Mouse (Mus musculus) MEL (cell line): ENCODE data around the gene Gtsf2. TPM values are rescaled to one million over a fixed set of nuclear protein-coding genes. Genes with fewer than 3 reads are reported as not detected.

Experiments used
- DNase-seq: peaks from one replicate; pipeline ENCODE4 v3.0.0; 2011; ENCODE audit warnings: low read depth, low spot score
- H3K27ac ChIP-seq: 2 replicates; pipeline ENCODE4 v1.5.1; 2012; ENCODE audit warnings: low read depth, mild to moderate bottlenecking, control low read depth, low read length, moderate library complexity; ENCODE audit not compliant: control insufficient read depth
- H3K27me3 ChIP-seq, 2 experiments: fragments of 150-350 bp in 1 of 2; sonication (generic) in 1 of 2; 2 replicates each; pipeline ENCODE4 v1.6.1; 2012; ENCODE audit warnings: low read length in 2 of 2, mild to moderate bottlenecking in 2 of 2, improper control_type of control experiment in 1 of 2, moderate library complexity in 1 of 2; ENCODE audit not compliant: insufficient read depth in 2 of 2, control insufficient read depth in 1 of 2
- H3K36me3 ChIP-seq, 2 experiments: 2 replicates each; pipeline ENCODE4 v1.6.1; 2012 to 2014; ENCODE audit warnings: low read length in 2 of 2, improper control_type of control experiment in 1 of 2, inconsistent platforms in 1 of 2, mild to moderate bottlenecking in 1 of 2; ENCODE audit not compliant: insufficient read depth in 2 of 2, control insufficient read depth in 1 of 2
- H3K4me1 ChIP-seq, 2 experiments: fragments of 150-350 bp in 1 of 2; sonication (generic) in 1 of 2; 2 replicates each; pipeline ENCODE4 v1.6.1; 2012; ENCODE audit warnings: low read length in 2 of 2, improper control_type of control experiment in 1 of 2, mild to moderate bottlenecking in 1 of 2; ENCODE audit not compliant: insufficient read depth in 2 of 2, control insufficient read depth in 1 of 2
- H3K4me3 ChIP-seq, 2 experiments: fragments of 150-350 bp in 1 of 2; sonication (generic) in 1 of 2; 2 replicates each; pipeline ENCODE4 v1.5.1; 2012; ENCODE audit warnings: low read depth in 2 of 2, low read length in 2 of 2, mild to moderate bottlenecking in 2 of 2, moderate library complexity in 2 of 2, control low read depth in 1 of 2, improper control_type of control experiment in 1 of 2; ENCODE audit not compliant: control insufficient read depth in 1 of 2, insufficient read depth in 1 of 2
- H3K79me2 ChIP-seq: 2 replicates; pipeline ENCODE4 v1.6.1; 2012; ENCODE audit warnings: mild to moderate bottlenecking, low read length, moderate library complexity; ENCODE audit not compliant: control insufficient read depth, poor library complexity, insufficient read depth
- H3K9ac ChIP-seq: 2 replicates; pipeline ENCODE4 v1.6.1; 2012; ENCODE audit warnings: low read depth, mild to moderate bottlenecking, control low read depth, low read length, moderate library complexity; ENCODE audit not compliant: control insufficient read depth, poor library complexity, severe bottlenecking
- H3K9me3 ChIP-seq: fragments of 150-350 bp; sonication (generic); replicated peaks from 2 replicates; pipeline ENCODE4 v1.6.1; 2012; ENCODE audit warnings: mild to moderate bottlenecking, low read length, improper control_type of control experiment, moderate library complexity; ENCODE audit not compliant: insufficient read depth
- BHLHE40 ChIP-seq: IDR thresholded peaks from 2 replicates; pipeline ENCODE4 v1.6.1; 2012; ENCODE audit warnings: low read depth, mild to moderate bottlenecking, inconsistent platforms, low read length, improper control_type of control experiment, borderline replicate concordance
- CHD1 ChIP-seq: IDR thresholded peaks from 2 replicates; pipeline ENCODE4 v1.6.1; 2012; ENCODE audit warnings: low read depth, mild to moderate bottlenecking, inconsistent platforms, low read length, improper control_type of control experiment
- CHD2 ChIP-seq: IDR thresholded peaks from 2 replicates; pipeline ENCODE4 v1.6.1; 2011; ENCODE audit warnings: low read length, improper control_type of control experiment
- CTCF ChIP-seq, 3 experiments: IDR thresholded peaks in 2 of 3; conservative IDR thresholded peaks in 1 of 3; 2 replicates each; pipeline ENCODE4 v1.5.1; 2011 to 2012; ENCODE audit warnings: low read length in 3 of 3, low read depth in 2 of 3, mild to moderate bottlenecking in 2 of 3, improper control_type of control experiment in 1 of 3, inconsistent platforms in 1 of 3, mixed read lengths in 1 of 3, moderate library complexity in 1 of 3; ENCODE audit not compliant: control insufficient read depth in 1 of 3, insufficient read depth in 1 of 3, poor library complexity in 1 of 3, severe bottlenecking in 1 of 3
- EP300 ChIP-seq, 2 experiments: IDR thresholded peaks; 2 replicates each; pipeline ENCODE4 v1.6.1; 2011; ENCODE audit warnings: improper control_type of control experiment in 2 of 2, low read length in 2 of 2, low read depth in 1 of 2, mild to moderate bottlenecking in 1 of 2
- GABPA ChIP-seq: IDR thresholded peaks from 2 replicates; pipeline ENCODE4 v1.6.1; 2012; ENCODE audit warnings: low read depth, mild to moderate bottlenecking, inconsistent platforms, low read length, improper control_type of control experiment, moderate library complexity
- HCFC1 ChIP-seq: IDR thresholded peaks from 2 replicates; pipeline ENCODE4 v1.6.1; 2012; ENCODE audit warnings: low read depth, mild to moderate bottlenecking, inconsistent platforms, low read length, improper control_type of control experiment, moderate library complexity
- KAT2A ChIP-seq: conservative IDR thresholded peaks from 2 replicates; pipeline ENCODE4 v1.6.1; 2012; ENCODE audit warnings: low read depth, low read length, improper control_type of control experiment, inconsistent platforms
- MXI1 ChIP-seq: IDR thresholded peaks from 2 replicates; pipeline ENCODE4 v1.6.1; 2011; ENCODE audit warnings: mild to moderate bottlenecking, low read depth, low read length, improper control_type of control experiment
- NELFE ChIP-seq: IDR thresholded peaks from 2 replicates; pipeline ENCODE4 v1.6.1; 2011; ENCODE audit warnings: low read depth, low read length, improper control_type of control experiment
- POLR2A ChIP-seq, 2 experiments: IDR thresholded peaks; 2 replicates each; pipeline ENCODE4 v1.6.1; 2011 to 2012; ENCODE audit warnings: low read length in 2 of 2, mild to moderate bottlenecking in 2 of 2, control low read depth in 1 of 2, improper control_type of control experiment in 1 of 2, low read depth in 1 of 2, moderate library complexity in 1 of 2; ENCODE audit not compliant: control insufficient read depth in 1 of 2, insufficient read depth in 1 of 2, poor library complexity in 1 of 2
- POLR2AphosphoS2 ChIP-seq: IDR thresholded peaks from 2 replicates; pipeline ENCODE4 v1.6.1; 2011; ENCODE audit warnings: low read length, improper control_type of control experiment
- POLR2AphosphoS5 ChIP-seq: IDR thresholded peaks from 2 replicates; pipeline ENCODE4 v1.6.1; 2012; ENCODE audit warnings: low read depth, borderline replicate concordance, mild to moderate bottlenecking, inconsistent platforms, low read length, moderate library complexity, mixed read lengths
- RAD21 ChIP-seq: IDR thresholded peaks from 2 replicates; pipeline ENCODE4 v1.6.1; 2011; ENCODE audit warnings: mild to moderate bottlenecking, low read depth, low read length, improper control_type of control experiment
- RCOR1 ChIP-seq: IDR thresholded peaks from 2 replicates; pipeline ENCODE4 v1.6.1; 2012; ENCODE audit warnings: low read depth, mild to moderate bottlenecking, inconsistent platforms, low read length, improper control_type of control experiment
- SIN3A ChIP-seq: IDR thresholded peaks from 2 replicates; pipeline ENCODE4 v1.6.1; 2012; ENCODE audit warnings: low read length, improper control_type of control experiment, inconsistent platforms
- SMC3 ChIP-seq: IDR thresholded peaks from 2 replicates; pipeline ENCODE4 v1.6.1; 2011; ENCODE audit warnings: low read depth, low read length, improper control_type of control experiment
- TAL1 ChIP-seq: IDR thresholded peaks from 2 replicates; pipeline ENCODE4 v1.6.1; 2012; ENCODE audit warnings: mild to moderate bottlenecking, inconsistent platforms, low read length, moderate library complexity, mixed read lengths
- TBP ChIP-seq: IDR thresholded peaks from 2 replicates; pipeline ENCODE4 v1.8.0; 2011; ENCODE audit warnings: low read depth, low read length, improper control_type of control experiment
- TCF12 ChIP-seq: IDR thresholded peaks from 2 replicates; pipeline ENCODE4 v1.6.1; 2014; ENCODE audit warnings: low read depth, mild to moderate bottlenecking, inconsistent platforms, low read length, improper control_type of control experiment, moderate library complexity
- UBTF ChIP-seq: IDR thresholded peaks from 2 replicates; pipeline ENCODE4 v1.6.1; 2012; ENCODE audit warnings: low read depth, mild to moderate bottlenecking, inconsistent platforms, low read length, improper control_type of control experiment, moderate library complexity, borderline replicate concordance; ENCODE audit not compliant: insufficient read depth
- USF1 ChIP-seq: IDR thresholded peaks from 2 replicates; pipeline ENCODE4 v1.6.1; 2014; ENCODE audit warnings: low read depth, mild to moderate bottlenecking, inconsistent platforms, low read length, improper control_type of control experiment, moderate library complexity
- ZKSCAN1 ChIP-seq: IDR thresholded peaks from 2 replicates; pipeline ENCODE4 v1.6.1; 2012; ENCODE audit warnings: low read depth, mild to moderate bottlenecking, inconsistent platforms, low read length, improper control_type of control experiment, moderate library complexity
- ZMIZ1 ChIP-seq: IDR thresholded peaks from 2 replicates; pipeline ENCODE4 v1.6.1; 2012; ENCODE audit warnings: low read depth, mild to moderate bottlenecking, inconsistent platforms, low read length, improper control_type of control experiment, moderate library complexity
- ZNF384 ChIP-seq: IDR thresholded peaks from 2 replicates; pipeline ENCODE4 v1.6.1; 2012; ENCODE audit warnings: low read depth, mild to moderate bottlenecking, inconsistent platforms, low read length, improper control_type of control experiment
- polyA plus RNA-seq, 2 experiments: library from polyadenylated mRNA; stranded (reverse) in 1 of 2; unstranded in 1 of 2; fragments of >175 nt in 1 of 2; fragments of >200 nt in 1 of 2; gene quantifications; 2 replicates each; pipeline versions ENCODE4 v1.2.1 to v1.2.4; 2012; ENCODE audit warnings: low replicate concordance in 2 of 2, low read depth in 1 of 2; ENCODE audit not compliant: insufficient read length in 2 of 2, insufficient read depth in 1 of 2, missing spikeins in 1 of 2
- total RNA-seq: library from RNA; depleted of rRNA; stranded (reverse); fragments of 300-350 nt; gene quantifications from 2 replicates; pipeline ENCODE4 v1.2.3, GENCODE M21; 2012

The Gtsf2 gene
- total and polyA plus RNA-seq, 3 experiments: not detected

DNA sequence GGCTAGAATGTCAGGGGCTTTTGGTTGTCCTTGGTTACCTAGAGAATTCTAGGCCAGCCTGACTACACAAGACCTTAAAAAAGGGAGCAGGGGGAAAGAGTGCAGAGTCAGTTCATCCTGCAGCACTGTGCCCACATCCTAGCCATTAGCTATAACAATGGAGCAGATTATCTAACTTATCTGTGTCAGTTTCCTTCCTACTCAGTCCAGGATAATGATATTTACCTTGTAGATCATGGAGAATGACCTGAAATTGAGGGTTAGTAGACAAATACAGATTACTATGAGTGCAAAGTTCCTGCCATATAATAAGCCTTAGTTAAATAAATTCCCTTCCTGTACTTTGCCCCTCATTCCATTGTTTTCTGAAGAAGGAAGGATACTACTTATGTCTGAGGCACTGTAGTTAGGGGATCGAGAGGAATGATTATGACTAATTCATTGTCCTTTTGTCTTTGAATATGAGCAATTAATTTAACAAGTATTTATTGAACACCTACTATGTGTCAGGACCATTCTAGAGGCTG lies 30.9 kb upstream of the Gtsf2 start:
- Histone ChIP-seq H3K4me1 (no peaks in the 10 kb centered on the region), H3K79me2 (no peaks in the 10 kb centered on the region), H3K9me3 (no peaks in the 10 kb centered on the region), H3K4me3 (no peak overlapping the region), H3K27me3 (no peaks in the 10 kb centered on the region), H3K27ac (no peak overlapping the region), H3K36me3 (no peaks in the 10 kb centered on the region; a peak in 1 of 4 replicates), H3K9ac (no peak overlapping the region)
- DNase-seq: no peak
- no peak for TF ChIP-seq POLR2A (IDR thresholded peaks at IDR 0.05; ENCODE audit: control insufficient read depth in 1 of 2, insufficient read depth in 1 of 2, low read depth in 1 of 2, low read length in 2 of 2, poor library complexity in 1 of 2)
- TF ChIP-seq TAL1: no peak
- no peak for TF ChIP-seq CHD1
- TF ChIP-seq ZNF384: no peak
- no peak for TF ChIP-seq TCF12
- no peak for TF ChIP-seq CHD2
- no peak for TF ChIP-seq POLR2AphosphoS2
- TF ChIP-seq NELFE: no peak
- TF ChIP-seq RAD21: no peak
- no peak for TF ChIP-seq MXI1
- no peak for TF ChIP-seq POLR2AphosphoS5
- TF ChIP-seq KAT2A: no peak
- no peak for TF ChIP-seq USF1
- no peak for TF ChIP-seq BHLHE40
- no peak for TF ChIP-seq GABPA
- TF ChIP-seq RCOR1: no peak
- TF ChIP-seq UBTF: no peak
- no peak for TF ChIP-seq HCFC1
- TF ChIP-seq ZMIZ1: no peak
- TF ChIP-seq CTCF (IDR thresholded peaks at IDR 0.05 in 2 of 3, conservative IDR thresholded peaks at IDR 0.05 in 1 of 3; ENCODE audit: control insufficient read depth in 1 of 3, insufficient read depth in 1 of 3, low read depth in 2 of 3, low read length in 3 of 3, poor library complexity in 1 of 3, severe bottlenecking in 1 of 3): no peak

DNA sequence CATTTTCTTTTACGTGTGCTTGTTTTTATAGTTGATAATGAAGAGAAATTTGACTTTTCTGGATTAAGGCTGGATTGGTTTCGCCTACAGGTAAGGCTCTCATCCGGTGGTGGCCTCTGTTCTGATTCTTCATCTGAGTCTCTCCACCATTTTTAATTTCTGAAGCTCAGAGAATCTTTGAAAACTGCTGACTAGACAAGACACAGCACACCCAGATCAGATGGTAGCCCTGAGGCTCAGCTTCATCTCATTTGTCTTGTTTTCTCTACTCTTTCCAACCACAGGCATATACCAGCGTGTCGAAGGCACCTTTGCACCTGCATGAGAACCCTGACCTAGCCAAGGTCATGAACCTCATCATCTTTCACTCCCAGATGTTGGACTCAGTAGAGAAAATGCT lies 25.5 kb upstream of the Gtsf2 start:
- no peaks in the 10 kb centered on the region for H3K27me3 ChIP-seq
- H3K4me1 ChIP-seq: no peaks in the 10 kb centered on the region
- DNase-seq: no peak
- H3K4me3 ChIP-seq: no peak overlapping the region
- H3K9me3 ChIP-seq: no peaks in the 10 kb centered on the region
- H3K36me3 ChIP-seq: no peaks in the 10 kb centered on the region; a peak in 1 of 4 replicates
- no peak overlapping the region for H3K27ac ChIP-seq
- no peaks in the 10 kb centered on the region for H3K79me2 ChIP-seq
- TF ChIP-seq CTCF (IDR thresholded peaks at IDR 0.05 in 2 of 3, conservative IDR thresholded peaks at IDR 0.05 in 1 of 3; ENCODE audit: control insufficient read depth in 1 of 3, insufficient read depth in 1 of 3, low read depth in 2 of 3, low read length in 3 of 3, poor library complexity in 1 of 3, severe bottlenecking in 1 of 3) (no peak), NELFE (no peak), ZKSCAN1 (no peak), TBP (no peak), USF1 (no peak), EP300 (IDR thresholded peaks at IDR 0.05; ENCODE audit: low read depth in 1 of 2, low read length in 2 of 2) (no peak), SIN3A (no peak), RAD21 (no peak), SMC3 (no peak)
- TF ChIP-seq, all 39 proteins: peak for 0
- no peak overlapping the region for H3K9ac ChIP-seq
